Mouse (Mus musculus) liver, adult 2 months (tissue): ENCODE data around the gene Zfp217. TPM values are rescaled to one million over a fixed set of nuclear protein-coding genes. Genes with fewer than 3 reads are reported as not detected.
A peak's percentile ranks its signal among the peaks of the same experiment; 100 is the strongest.

Experiments
- DNase-seq: peaks from one replicate; pipeline ENCODE4 v3.0.0-alpha.2; 2011; ENCODE audit warnings: low read depth, low spot score; ENCODE audit errors: extremely low read depth
- H3K27ac ChIP-seq: fragments of 200-500 bp; replicated peaks from 2 replicates; pipeline ENCODE4 v1.5.1; 2012; ENCODE audit warnings: low read depth, mild to moderate bottlenecking, control low read depth, inconsistent platforms, low read length; ENCODE audit not compliant: insufficient read depth
- H3K27me3 ChIP-seq: fragments of 200-500 bp; 2 replicates; pipeline ENCODE4 v1.6.1; 2012; ENCODE audit warnings: mild to moderate bottlenecking, moderate library complexity, low read length, inconsistent platforms; ENCODE audit not compliant: control insufficient read depth, insufficient read depth
- H3K36me3 ChIP-seq: fragments of 200-500 bp; 2 replicates; pipeline ENCODE4 v1.6.1; 2012; ENCODE audit warnings: low read length, inconsistent platforms; ENCODE audit not compliant: control insufficient read depth, insufficient read depth
- H3K4me1 ChIP-seq: fragments of 200-500 bp; 2 replicates; pipeline ENCODE4 v1.6.1; 2011; ENCODE audit warnings: low read length; ENCODE audit not compliant: control insufficient read depth, insufficient read depth
- H3K4me3 ChIP-seq: fragments of 200-500 bp; 2 replicates; pipeline ENCODE4 v1.5.1; 2011; ENCODE audit warnings: low read depth, mild to moderate bottlenecking, control low read depth, low read length, moderate library complexity; ENCODE audit not compliant: insufficient read depth
- H3K79me2 ChIP-seq: fragments of 200-500 bp; 2 replicates; pipeline ENCODE4 v1.6.1; 2012; ENCODE audit warnings: inconsistent platforms, mild to moderate bottlenecking, low read length, moderate library complexity; ENCODE audit not compliant: control insufficient read depth, insufficient read depth
- H3K9ac ChIP-seq: fragments of 200-500 bp; 2 replicates; pipeline ENCODE4 v1.6.1; 2012; ENCODE audit warnings: low read depth, mild to moderate bottlenecking, control low read depth, inconsistent platforms, low read length
- CTCF ChIP-seq: fragments of 200-500 bp; IDR thresholded peaks from 2 replicates; pipeline ENCODE4 v1.5.1; 2011; ENCODE audit warnings: low read depth, low read length, control low read depth
- POLR2A ChIP-seq: fragments of 200-500 bp; IDR thresholded peaks from 2 replicates; pipeline ENCODE4 v1.6.1; 2011; ENCODE audit warnings: low read length, control low read depth; ENCODE audit not compliant: insufficient read depth; ENCODE audit errors: extremely low read depth
- WGBS: fragments of 180-500 bp; shearing (Covaris S2); methylation state at CpG from one replicate; pipeline ENCODE4 v1.1.7; 2018; 5-methylcytosine and 5-hydroxymethylcytosine counted together
- polyA plus RNA-seq: library from polyadenylated mRNA; depleted of rRNA; stranded (reverse); fragments of >200 nt; gene quantifications from 2 replicates; pipeline ENCODE4 v1.2.3, GENCODE M21; 2012
- total RNA-seq: library from RNA; depleted of rRNA; stranded (reverse); fragments of >200 nt; gene quantifications from 2 replicates; pipeline ENCODE4 v1.2.3, GENCODE M21; 2014

The Zfp217 gene
- total and polyA plus RNA-seq, 2 experiments = 2.9 to 4.2 TPM

DNA sequence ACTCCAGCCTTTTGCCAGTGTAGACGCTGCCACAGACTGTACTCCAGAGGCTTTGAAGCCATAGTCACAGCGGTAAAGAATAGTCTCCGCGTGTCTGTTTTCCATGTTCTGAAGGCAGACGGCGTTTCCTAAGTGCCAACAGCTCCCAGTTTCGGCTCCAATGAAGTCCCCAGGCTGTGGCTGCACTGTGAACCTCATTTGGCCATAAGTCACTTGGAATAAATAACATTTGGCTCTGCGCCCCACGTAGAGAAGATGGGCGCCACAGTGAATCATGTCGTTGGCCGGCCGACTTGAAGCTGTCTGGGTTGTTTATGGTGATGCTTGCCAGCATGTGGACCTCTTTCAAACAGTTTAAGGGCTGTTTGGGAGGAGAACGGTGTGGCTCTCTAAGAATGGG is 89.1 kb downstream of the Zfp217 start:
- H3K27ac ChIP-seq = no peak overlapping the region
- TF ChIP-seq POLR2A = no peak
- no peak for TF ChIP-seq CTCF
- no peak overlapping the region for H3K4me3 ChIP-seq
- no peaks in the 10 kb centered on the region for H3K27me3 ChIP-seq
- H3K79me2 ChIP-seq = no peaks in the 10 kb centered on the region
- H3K4me1 ChIP-seq = no peaks in the 10 kb centered on the region
- no peak overlapping the region for H3K9ac ChIP-seq
- no peaks in the 10 kb centered on the region for H3K36me3 ChIP-seq
- WGBS = 88% methylated on average over 14 of the region's 14 CpGs
- peak; percentile 12 for DNase-seq
